Mouse (Mus musculus) liver, adult 2 months (tissue): ENCODE measurements at regions not wholly inside any gene's neighbourhood (a gene's known extent, or its start where the extent isn't known, plus 50 kb on each side); places are given as distances from the start of the nearest gene placed in this dataset.

Source experiments
- CTCF ChIP-seq: fragments of 200-500 bp; IDR thresholded peaks from 2 replicates; pipeline ENCODE4 v1.5.1; 2011; ENCODE audit warnings: low read depth, low read length, control low read depth
- POLR2A ChIP-seq: fragments of 200-500 bp; IDR thresholded peaks from 2 replicates; pipeline ENCODE4 v1.6.1; 2011; ENCODE audit warnings: low read length, control low read depth; ENCODE audit not compliant: insufficient read depth; ENCODE audit errors: extremely low read depth

GRCm38 (mm10) chr1:137738157-137738851 is 437.2 kb downstream of the Ptprc start:
- TF ChIP-seq POLR2A = no peak
- TF ChIP-seq CTCF = no peak
